Mouse (Mus musculus): ENCODE measurements around the gene Usp38. TPM values are rescaled to one million over a fixed set of nuclear protein-coding genes. Genes with fewer than 3 reads are reported as not detected.

The Usp38 gene
- total and polyA plus RNA-seq, 3 experiments = 19.3 to 30.6 (median 20.4) TPM

- Histone ChIP-seq H3K27me3 (replicated peaks) (no peaks in the 10 kb centered on the region), H3K79me2 (replicated peaks; ENCODE audit: control insufficient read depth, extremely low read depth, insufficient read depth, poor library complexity, severe bottlenecking) (no peaks in the 10 kb centered on the region), H3K4me2 (ENCODE audit: insufficient read depth, low read depth, poor library complexity, severe bottlenecking) (no peak overlapping the region), H3K27ac (ENCODE audit: insufficient read depth, low read depth) (no peak overlapping the region), H3K4me1 (ENCODE audit: control insufficient read depth in 1 of 2, insufficient read depth in 2 of 2) (peaks cover 0 to 11% of the 10 kb centered on the region in 2 experiments; a peak in 2 of 4 replicates), H3K9me3 (replicated peaks; ENCODE audit: low read length) (no peaks in the 10 kb centered on the region), H3K4me3 (replicated peaks in 1 of 3; ENCODE audit: low read depth in 2 of 3, low read length in 2 of 3, poor library complexity in 1 of 3) (no peak overlapping the region), H3K9ac (ENCODE audit: insufficient read depth, low read depth) (no peak overlapping the region), H3K36me3 (replicated peaks in 1 of 2; ENCODE audit: control insufficient read depth in 1 of 2, insufficient read depth in 1 of 2, low read length in 1 of 2) (no peaks in the 10 kb centered on the region)
- dilution Hi-C loops (cut with MboI; ENCODE audit: extremely low pct_ligation_motif_present, extremely low pct_unique_long_range_greater_than_20kb, low sequenced_read_pairs) = no loop called here
- no peak for TF ChIP-seq ETS1 (conservative IDR thresholded peaks at IDR 0.05; ENCODE audit: low read depth, low read length)
- no peak for TF ChIP-seq MAFK (IDR thresholded peaks at IDR 0.05; ENCODE audit: insufficient replicate concordance, low read length)
- TF ChIP-seq BHLHE40 (IDR thresholded peaks at IDR 0.05; ENCODE audit: low read depth, low read length) = no peak
- no peak for TF ChIP-seq PAX5 (IDR thresholded peaks at IDR 0.05; ENCODE audit: low read length)
- peak; percentile 64 for TF ChIP-seq SMC3 (IDR thresholded peaks at IDR 0.05; ENCODE audit: low read depth, low read length)
- no peak for TF ChIP-seq NRF1 (IDR thresholded peaks at IDR 0.05; ENCODE audit: low read depth, low read length)
- TF ChIP-seq MXI1 (IDR thresholded peaks at IDR 0.05; ENCODE audit: low read depth, low read length) = no peak
- peak in 1 of 2 experiments; percentile 73; a peak in 2 of 4 replicates for TF ChIP-seq CTCF (conservative IDR thresholded peaks at IDR 0.05 in 1 of 2, IDR thresholded peaks at IDR 0.05 in 1 of 2; ENCODE audit: low read depth in 2 of 2, low read length in 2 of 2)
- TF ChIP-seq POLR2A (IDR thresholded peaks at IDR 0.05; ENCODE audit: low read depth, low read length) = no peak
- TF ChIP-seq RAD21 (IDR thresholded peaks at IDR 0.05; ENCODE audit: low read depth, low read length) = peak; percentile 79
- no peak for TF ChIP-seq MYC (IDR thresholded peaks at IDR 0.05; ENCODE audit: low read depth, low read length)
- TF ChIP-seq GABPA (IDR thresholded peaks at IDR 0.05; ENCODE audit: insufficient replicate concordance, low read depth, low read length) = no peak
- TF ChIP-seq EP300 (IDR thresholded peaks at IDR 0.05; ENCODE audit: low read length) = no peak
- TF ChIP-seq NELFE (IDR thresholded peaks at IDR 0.05; ENCODE audit: low read depth, low read length) = no peak
- peak; percentile 57 for DNase-seq (ENCODE audit: extremely low read depth)
- in situ Hi-C loops (cut with MboI; ENCODE audit: low pct_ligation_motif_present, low pct_unique_long_range_greater_than_20kb, low sequenced_read_pairs) = loop anchor here (25.0 kb wide), 2 partner anchors 250 to 750 kb away; no protein-coding TSS in a partner anchor
Observed at GRCm38 (mm10) chr8:81061950-81062349, 47.2 kb upstream of the Usp38 start.

DNA sequence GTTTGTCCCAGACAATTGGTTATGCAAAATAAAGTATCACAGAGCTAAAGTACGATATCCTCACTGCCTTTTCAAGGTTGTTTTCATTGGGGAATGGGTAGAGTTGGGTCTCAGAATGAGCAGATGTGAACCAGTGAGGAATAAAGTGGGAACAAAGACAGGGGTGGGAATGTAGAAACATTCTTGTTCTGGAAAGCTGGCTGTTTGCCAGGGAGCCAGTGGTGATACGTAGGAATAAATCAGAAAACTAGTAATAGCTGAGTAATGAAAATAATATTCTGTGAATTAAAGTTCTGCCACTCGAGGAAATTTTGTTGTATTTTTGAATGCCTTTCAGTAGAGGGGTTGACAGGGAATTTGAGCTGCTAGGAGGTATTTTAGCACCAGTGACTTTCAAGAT lies 29.5 kb upstream of the Usp38 start:
- dilution Hi-C loops (cut with MboI; ENCODE audit: extremely low pct_ligation_motif_present, extremely low pct_unique_long_range_greater_than_20kb, low sequenced_read_pairs) = no loop called here
- H3K9ac ChIP-seq (ENCODE audit: insufficient read depth, low read depth) = no peak overlapping the region
- H3K27ac ChIP-seq (ENCODE audit: insufficient read depth, low read depth) = no peak overlapping the region
- no peaks in the 10 kb centered on the region for H3K9me3 ChIP-seq (replicated peaks; ENCODE audit: low read length)
- no peaks in the 10 kb centered on the region for H3K4me1 ChIP-seq (ENCODE audit: control insufficient read depth in 1 of 2, insufficient read depth in 2 of 2)
- no peak overlapping the region for H3K4me3 ChIP-seq (replicated peaks in 1 of 3; ENCODE audit: low read depth in 2 of 3, low read length in 2 of 3, poor library complexity in 1 of 3)
- H3K4me2 ChIP-seq (ENCODE audit: insufficient read depth, low read depth, poor library complexity, severe bottlenecking) = no peak overlapping the region
- DNase-seq (ENCODE audit: extremely low read depth) = no peak
- H3K79me2 ChIP-seq (replicated peaks; ENCODE audit: control insufficient read depth, extremely low read depth, insufficient read depth, poor library complexity, severe bottlenecking) = no peaks in the 10 kb centered on the region
- no peaks in the 10 kb centered on the region for H3K36me3 ChIP-seq (replicated peaks in 1 of 2; ENCODE audit: control insufficient read depth in 1 of 2, insufficient read depth in 1 of 2, low read length in 1 of 2)
- H3K27me3 ChIP-seq (replicated peaks) = no peaks in the 10 kb centered on the region
- in situ Hi-C loops (cut with MboI; ENCODE audit: low pct_ligation_motif_present, low pct_unique_long_range_greater_than_20kb, low sequenced_read_pairs) = no loop called here
- TF ChIP-seq MXI1 (IDR thresholded peaks at IDR 0.05; ENCODE audit: low read depth, low read length) (no peak), POLR2AphosphoS2 (IDR thresholded peaks at IDR 0.05; ENCODE audit: low read depth, low read length) (no peak), EP300 (IDR thresholded peaks at IDR 0.05; ENCODE audit: low read length) (no peak), MAZ (IDR thresholded peaks at IDR 0.05; ENCODE audit: low read depth, low read length) (no peak)
